Mouse (Mus musculus): ENCODE measurements around the gene Gm21860. TPM values are rescaled to one million over a fixed set of nuclear protein-coding genes. Genes with fewer than 3 reads are reported as not detected.
"Not testable (repeated sequence)": the region's sequence is repeated elsewhere in the genome, so short reads cannot be mapped to it uniquely, and the experiment has no call there.

The Gm21860 gene
- not detected in 2 replicates for polyA plus RNA-seq (2015; fragmentation: Nextera tagmentation; extraction: Ambion mirVana)

DNA sequence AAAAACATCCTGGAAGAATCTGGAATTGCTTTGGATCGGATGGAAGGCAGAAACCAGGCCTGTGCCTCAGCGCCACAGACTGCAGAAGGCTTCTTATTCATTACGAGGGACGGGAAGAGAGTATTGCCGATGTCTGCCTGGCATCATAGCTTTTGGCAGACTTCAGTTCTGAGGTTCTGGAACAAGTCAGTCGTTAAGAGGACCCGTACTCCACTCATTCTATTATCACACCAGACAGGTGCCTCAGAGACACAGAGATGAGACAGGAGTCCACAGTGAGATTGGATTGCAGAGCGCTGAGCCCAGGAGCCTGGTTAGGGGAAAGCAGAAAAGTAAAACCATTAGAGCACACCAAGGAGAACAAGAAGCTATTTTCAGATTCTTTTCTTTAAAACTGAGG lies at the start of gene Gm21860:
TSS of gene Gm21860 (minus strand) at position 101 of the 400 bp plus-strand sequence.
- WGBS (ENCODE audit: insufficient replicate concordance): no CpG with 5 or more reads among the region's 8 CpGs
- DNase-seq: not testable (repeated sequence)

GRCm38 (mm10) chrY:90784438-90784837 lies 29.8 kb upstream of the Gm21860 start, which contains the start of gene Gm47283:
Gm47283 (plus strand) TSS chrY:90784738.
- not testable (repeated sequence) for H3K36me3 ChIP-seq; DNase-seq; ATAC-seq (ENCODE audit: low read depth); H3K9me3 ChIP-seq (replicated peaks); H3K9ac ChIP-seq; H3K4me2 ChIP-seq; H3K27ac ChIP-seq; H3K4me1 ChIP-seq (replicated peaks); H3K4me3 ChIP-seq (replicated peaks); H3K27me3 ChIP-seq
- WGBS (ENCODE audit: insufficient replicate concordance): no CpG with 5 or more reads among the region's 48 CpGs

More for the DNA sequence above, at the start of gene Gm21860:
- not testable (repeated sequence) for ATAC-seq (ENCODE audit: low read depth); H3K4me3 ChIP-seq (replicated peaks); H3K27me3 ChIP-seq; H3K9me3 ChIP-seq (replicated peaks); H3K27ac ChIP-seq; H3K4me2 ChIP-seq; H3K9ac ChIP-seq; H3K4me1 ChIP-seq (replicated peaks); H3K36me3 ChIP-seq

GRCm38 (mm10) chrY:90745256-90745655 lies 9.4 kb downstream of the Gm21860 start:
- not testable (repeated sequence) for ATAC-seq (ENCODE audit: low read depth); DNase-seq; H3K27ac ChIP-seq; H3K27me3 ChIP-seq; H3K4me2 ChIP-seq; H3K4me1 ChIP-seq (replicated peaks); H3K4me3 ChIP-seq (replicated peaks); H3K9ac ChIP-seq
- 84% methylated on average over 5 of the region's 5 CpGs for WGBS (ENCODE audit: insufficient replicate concordance)
- Histone ChIP-seq H3K9me3 (replicated peaks) (peaks cover 41% of the 10 kb centered on the region), H3K36me3 (peaks cover 38% of the 10 kb centered on the region)

GRCm38 (mm10) chrY:90744381-90744981 lies 10.1 kb downstream of the Gm21860 start:
- peak overlapping the region; percentile 36 for H3K4me3 ChIP-seq (replicated peaks)
- peaks cover 49% of the 10 kb centered on the region for H3K9me3 ChIP-seq (replicated peaks)
- H3K4me2 ChIP-seq: peak overlapping the region; percentile 35
- H3K9ac ChIP-seq: 0 out of 2 replicates have a peak overlapping the region, but pooled peaks have one; percentile 4
- DNase-seq: peak; percentile 49
- H3K4me1 ChIP-seq (replicated peaks); H3K27me3 ChIP-seq; H3K27ac ChIP-seq: not testable (repeated sequence)
- peaks cover 46% of the 10 kb centered on the region for H3K36me3 ChIP-seq
- ATAC-seq (ENCODE audit: low read depth): peak; percentile 81
- 65% methylated on average over 51 of the region's 51 CpGs for WGBS (ENCODE audit: insufficient replicate concordance)

GRCm38 (mm10) chrY:90743811-90744220 lies 10.8 kb downstream of the Gm21860 start:
- Histone ChIP-seq H3K4me1 (replicated peaks) (no peaks in the 10 kb centered on the region), H3K4me2 (no peak overlapping the region), H3K27ac (no peak overlapping the region), H3K9me3 (replicated peaks) (peaks cover 55% of the 10 kb centered on the region), H3K9ac (no peak overlapping the region), H3K27me3 (no peaks in the 10 kb centered on the region), H3K36me3 (peaks cover 53% of the 10 kb centered on the region), H3K4me3 (replicated peaks) (peak overlapping the region; percentile 36; the same call in 1 of the 2 replicates)
- ATAC-seq (ENCODE audit: low read depth) (no peak), DNase-seq (no peak)
- WGBS (ENCODE audit: insufficient replicate concordance): 61% methylated on average over 2 of the region's 21 CpGs

DNA sequence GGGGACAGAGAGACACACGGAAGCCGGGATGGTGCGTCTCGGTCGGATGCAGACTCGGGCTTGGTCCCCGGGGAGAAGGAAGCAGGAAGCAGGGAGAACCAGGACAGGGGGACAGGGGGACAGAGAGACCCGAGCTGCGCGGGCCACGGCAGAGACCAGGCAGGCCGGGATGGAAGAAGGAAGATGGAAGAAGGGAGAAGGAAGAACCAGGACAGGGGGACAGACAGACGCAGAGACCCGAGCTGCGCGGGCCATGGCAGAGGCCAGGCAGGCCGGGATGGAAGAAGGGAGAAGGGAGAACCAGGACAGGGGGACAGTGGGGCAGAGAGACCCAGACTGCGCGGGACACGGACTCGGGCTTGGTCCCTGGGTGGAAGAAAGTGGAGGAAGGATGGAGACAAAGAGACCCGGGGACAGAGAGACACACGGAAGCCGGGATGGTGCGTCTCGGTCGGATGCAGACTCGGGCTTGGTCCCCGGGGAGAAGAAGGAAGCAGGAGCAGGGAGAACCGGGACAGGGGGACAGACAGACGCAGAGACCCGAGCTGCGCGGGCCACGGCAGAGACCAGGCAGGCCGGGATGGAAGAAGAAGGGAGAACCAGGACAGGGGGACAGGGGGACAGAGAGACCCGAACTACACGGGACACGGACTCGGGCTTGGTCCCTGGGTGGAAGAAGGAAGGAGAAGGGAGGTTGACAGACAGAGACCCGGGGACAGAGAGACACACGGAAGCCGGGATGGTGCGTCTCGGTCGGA lies 11.4 kb downstream of the Gm21860 start:
- not testable (repeated sequence) for H3K27me3 ChIP-seq; ATAC-seq (ENCODE audit: low read depth); H3K4me3 ChIP-seq (replicated peaks); H3K27ac ChIP-seq; DNase-seq; H3K4me2 ChIP-seq; H3K4me1 ChIP-seq (replicated peaks); H3K9ac ChIP-seq
- WGBS (ENCODE audit: insufficient replicate concordance): 82% methylated on average over 40 of the region's 46 CpGs
- Histone ChIP-seq H3K9me3 (replicated peaks) (peaks cover 59% of the 10 kb centered on the region), H3K36me3 (peaks cover 57% of the 10 kb centered on the region)

- not testable (repeated sequence) for DNase-seq; H3K4me2 ChIP-seq; H3K27ac ChIP-seq; H3K4me1 ChIP-seq (replicated peaks); H3K9ac ChIP-seq; H3K4me3 ChIP-seq (replicated peaks); H3K27me3 ChIP-seq
- ATAC-seq (ENCODE audit: low read depth): peak; percentile 12
- Histone ChIP-seq H3K36me3 (peaks cover 57% of the 10 kb centered on the region), H3K9me3 (replicated peaks) (peaks cover 59% of the 10 kb centered on the region)
- 82% methylated on average over 49 of the region's 49 CpGs for WGBS (ENCODE audit: insufficient replicate concordance)
These were observed 12.2 kb downstream of the Gm21860 start for GRCm38 (mm10) chrY:90742261-90743052.

- ATAC-seq (ENCODE audit: low read depth) (peak; percentile 47), DNase-seq (peak; percentile 29)
- Histone ChIP-seq H3K36me3 (peaks cover 57% of the 10 kb centered on the region), H3K9me3 (replicated peaks) (peaks cover 59% of the 10 kb centered on the region)
- not testable (repeated sequence) for H3K27ac ChIP-seq; H3K9ac ChIP-seq; H3K4me3 ChIP-seq (replicated peaks); H3K27me3 ChIP-seq; H3K4me1 ChIP-seq (replicated peaks); H3K4me2 ChIP-seq
- 80% methylated on average over 42 of the region's 43 CpGs for WGBS (ENCODE audit: insufficient replicate concordance)
These were observed 13.0 kb downstream of the Gm21860 start for GRCm38 (mm10) chrY:90741452-90742260.

- H3K27ac ChIP-seq; H3K4me2 ChIP-seq; H3K4me3 ChIP-seq (replicated peaks); H3K9ac ChIP-seq; DNase-seq; H3K4me1 ChIP-seq (replicated peaks); H3K27me3 ChIP-seq: not testable (repeated sequence)
- peak; percentile 40 for ATAC-seq (ENCODE audit: low read depth)
- Histone ChIP-seq H3K9me3 (replicated peaks) (peaks cover 59% of the 10 kb centered on the region), H3K36me3 (peaks cover 57% of the 10 kb centered on the region)
- 75% methylated on average over 38 of the region's 38 CpGs for WGBS (ENCODE audit: insufficient replicate concordance)
These were observed 13.6 kb downstream of the Gm21860 start for GRCm38 (mm10) chrY:90741006-90741405.

GRCm38 (mm10) chrY:90740013-90740561 lies 14.5 kb downstream of the Gm21860 start:
- Histone ChIP-seq H3K4me3 (replicated peaks) (no peak overlapping the region), H3K27ac (no peak overlapping the region), H3K27me3 (no peaks in the 10 kb centered on the region), H3K4me1 (replicated peaks) (no peaks in the 10 kb centered on the region), H3K36me3 (peaks cover 50% of the 10 kb centered on the region), H3K9ac (no peak overlapping the region), H3K4me2 (no peak overlapping the region), H3K9me3 (replicated peaks) (peaks cover 53% of the 10 kb centered on the region)
- no peak for ATAC-seq (ENCODE audit: low read depth)
- WGBS (ENCODE audit: insufficient replicate concordance): 36% methylated on average over 14 of the region's 14 CpGs
- DNase-seq: peak; percentile 48
